Mouse (Mus musculus) liver, embryonic 14.5 days (tissue): ENCODE results near the gene Smg6.

Experiments
- CTCF ChIP-seq: IDR thresholded peaks from 2 replicates; pipeline ENCODE4 v1.5.1; 2016; ENCODE audit warnings: antibody characterized with exemption, low read depth, control low read depth
- EP300 ChIP-seq: IDR thresholded peaks from 2 replicates; pipeline ENCODE4 v1.6.1; 2016; ENCODE audit warnings: antibody characterized with exemption, low read depth

- TF ChIP-seq CTCF (no peak), EP300 (no peak)
These were observed 259.4 kb downstream of the Smg6 start for GRCm38 (mm10) chr11:75184986-75185385.
